Mouse (Mus musculus): ENCODE results near the gene Trim47.
A peak's percentile ranks its signal among the peaks of the same experiment; 100 is the strongest.
"Not testable (repeated sequence)": the region's sequence is repeated elsewhere in the genome, so short reads cannot be mapped to it uniquely, and the experiment has no call there.

The Trim47 gene

GRCm38 (mm10) chr11:116138096-116138467 is 11.1 kb upstream of the Trim47 start:
- no peak for DNase-seq (ENCODE audit: low spot score)

- DNase-seq (ENCODE audit: low spot score), result no peak
Observed at GRCm38 (mm10) chr11:116134171-116134570, 7.2 kb upstream of the Trim47 start.

- DNase-seq (ENCODE audit: low spot score), result no peak
Observed at GRCm38 (mm10) chr11:116133497-116133896, 6.5 kb upstream of the Trim47 start.

GRCm38 (mm10) chr11:116132366-116133333 is 5.6 kb upstream of the Trim47 start:
- no peak for DNase-seq (ENCODE audit: low spot score)

GRCm38 (mm10) chr11:116131349-116132170 is 4.5 kb upstream of the Trim47 start:
- no peak for DNase-seq (ENCODE audit: low spot score)

GRCm38 (mm10) chr11:116130488-116131205 is 3.6 kb upstream of the Trim47 start, which contains the start of gene Trim65:
Trim65 (minus strand) TSS chr11:116131128.
- DNase-seq (ENCODE audit: low spot score), result peak; percentile 73

GRCm38 (mm10) chr11:116129993-116130487 is 3.0 kb upstream of the Trim47 start:
- no peak for DNase-seq (ENCODE audit: low spot score)

- DNase-seq (ENCODE audit: low spot score), result no peak
Observed at GRCm38 (mm10) chr11:116129091-116129790, 2.2 kb upstream of the Trim47 start.

- DNase-seq (ENCODE audit: low spot score), result no peak
Observed at GRCm38 (mm10) chr11:116127986-116128385, 976 bp upstream of the Trim47 start.

- no peak for DNase-seq (ENCODE audit: low spot score)
Observed at GRCm38 (mm10) chr11:116126261-116126660, 749 bp downstream of the Trim47 start.

GRCm38 (mm10) chr11:116121731-116122245 is 5.2 kb downstream of the Trim47 start:
- DNase-seq (ENCODE audit: low spot score), result not testable (repeated sequence)

- no peak for DNase-seq (ENCODE audit: low spot score)
Observed at GRCm38 (mm10) chr11:116117819-116118218, 9.2 kb downstream of the Trim47 start.

- no peak for DNase-seq (ENCODE audit: low spot score)
Observed at GRCm38 (mm10) chr11:116117241-116117640, 9.8 kb downstream of the Trim47 start.

GRCm38 (mm10) chr11:116111611-116112203 is 15.3 kb downstream of the Trim47 start:
- no peak for DNase-seq (ENCODE audit: low spot score)

- DNase-seq (ENCODE audit: low spot score), result no peak
Observed at GRCm38 (mm10) chr11:116111067-116111466, 15.9 kb downstream of the Trim47 start.

GRCm38 (mm10) chr11:116110540-116110939 is 16.5 kb downstream of the Trim47 start:
- no peak for DNase-seq (ENCODE audit: low spot score)

- no peak for DNase-seq (ENCODE audit: low spot score)
Observed at GRCm38 (mm10) chr11:116110131-116110530, 16.9 kb downstream of the Trim47 start.

GRCm38 (mm10) chr11:116109441-116110081 is 17.4 kb downstream of the Trim47 start:
- no peak for DNase-seq (ENCODE audit: low spot score)

- DNase-seq (ENCODE audit: low spot score), result no peak
Observed at GRCm38 (mm10) chr11:116108464-116109137, 18.4 kb downstream of the Trim47 start.
